Mouse (Mus musculus): ENCODE data around the gene Catsper1.

The Catsper1 gene

GRCm38 (mm10) chr19:5356080-5356479, 20.5 kb downstream of the Catsper1 start:
- DNase-seq, result no peak

- DNase-seq, result no peak
Observed at GRCm38 (mm10) chr19:5362186-5362585, 26.6 kb downstream of the Catsper1 start.

GRCm38 (mm10) chr19:5364124-5364523, 28.6 kb downstream of the Catsper1 start:
- DNase-seq, result no peak

GRCm38 (mm10) chr19:5365751-5366150, 30.2 kb downstream of the Catsper1 start:
- no peak for DNase-seq

GRCm38 (mm10) chr19:5366175-5367052, 30.9 kb downstream of the Catsper1 start, which contains the start of gene Eif1ad:
Gene Eif1ad (plus strand): TSS chr19:5366741.
- DNase-seq, result peak; percentile 91

GRCm38 (mm10) chr19:5367053-5367359, 31.5 kb downstream of the Catsper1 start, which contains the start of gene Banf1:
Gene Banf1 (minus strand): TSS chr19:5367168.
- DNase-seq, result no peak

GRCm38 (mm10) chr19:5367455-5367854, 31.9 kb downstream of the Catsper1 start:
- no peak for DNase-seq

- DNase-seq, result no peak
Observed at GRCm38 (mm10) chr19:5370932-5371331, 35.4 kb downstream of the Catsper1 start.

GRCm38 (mm10) chr19:5372724-5373123, 37.2 kb downstream of the Catsper1 start:
- no peak for DNase-seq

- no peak for DNase-seq
Observed at GRCm38 (mm10) chr19:5374177-5374576, 38.6 kb downstream of the Catsper1 start.

- no peak for DNase-seq
Observed at GRCm38 (mm10) chr19:5374748-5375147, 39.2 kb downstream of the Catsper1 start.

GRCm38 (mm10) chr19:5377446-5377845, 41.9 kb downstream of the Catsper1 start:
- DNase-seq, result no peak

- DNase-seq, result no peak
Observed at GRCm38 (mm10) chr19:5383326-5383725, 47.8 kb downstream of the Catsper1 start.

GRCm38 (mm10) chr19:5384715-5385114, 49.2 kb downstream of the Catsper1 start:
- DNase-seq, result no peak

- peak; percentile 32 for DNase-seq
Observed at GRCm38 (mm10) chr19:5388011-5388441, 52.5 kb downstream of the Catsper1 start.

GRCm38 (mm10) chr19:5388588-5389242, 53.2 kb downstream of the Catsper1 start, which contains the start of gene Sart1:
Gene Sart1 (minus strand): TSS chr19:5388703.
- peak; percentile 95 for DNase-seq

GRCm38 (mm10) chr19:5389647-5390046, 54.1 kb downstream of the Catsper1 start:
- no peak for DNase-seq

- DNase-seq, result no peak
Observed at GRCm38 (mm10) chr19:5390416-5390815, 54.9 kb downstream of the Catsper1 start.

GRCm38 (mm10) chr19:5392892-5393291, 57.4 kb downstream of the Catsper1 start:
- no peak for DNase-seq

Data from right cerebral cortex, postnatal 14 days (tissue).